8 mouse cellular contexts compared by ENCODE assay signal in genomic region chr17:4866026-4866896, GRCm38 (mm10).
A peak's percentile ranks its signal among the peaks of the same experiment; 100 is the strongest.
DNase-seq lines count a peak whose midpoint lies in the region; ATAC-seq and TF ChIP-seq lines count a peak whose summit lies in the region.

No protein-coding gene starts in this region.

- no peaks in the 10 kb centered on the region for H3K9me3 ChIP-seq in heart, embryonic 11.5 days (replicated peaks; ENCODE audit: control insufficient read depth, low read length)
- no peaks in the 10 kb centered on the region for H3K9me3 ChIP-seq in stomach, postnatal 0 days (ENCODE audit: control insufficient read depth, low read length)

- no peak for ATAC-seq in heart, embryonic 11.5 days (replicated peaks; ENCODE audit: insufficient number of reproducible peaks, low FRiP score, low TSS enrichment)
- ATAC-seq in stomach, postnatal 0 days (ENCODE audit: low FRiP score, low TSS enrichment) = no peak; the same call in 1 of the 2 replicates
- ATAC-seq in granulocyte monocyte progenitor cell, adult 5-6 weeks (replicated peaks; ENCODE audit: poor library complexity, severe bottlenecking) = no peak

- H3K9ac ChIP-seq in heart, embryonic 11.5 days (ENCODE audit: low read depth, low read length) = no peak overlapping the region
- H3K9ac ChIP-seq in stomach, postnatal 0 days (ENCODE audit: low read length) = 0 out of 2 replicates have a peak overlapping the region, but pooled peaks have one; percentile 32

- intact Hi-C loops in left cerebral cortex, postnatal 25 days (cut with DNase I) = loop anchor here (5.0 kb wide), 1 partner anchor 139 kb away; no protein-coding TSS in a partner anchor

- no peak overlapping the region for H3K4me2 ChIP-seq in heart, embryonic 11.5 days
- peak overlapping the region; percentile 25 for H3K4me2 ChIP-seq in stomach, postnatal 0 days (replicated peaks; ENCODE audit: low read depth)

- H3K36me3 ChIP-seq in heart, embryonic 11.5 days (ENCODE audit: control insufficient read depth, insufficient read depth, low read length) = no peaks in the 10 kb centered on the region
- no peaks in the 10 kb centered on the region for H3K36me3 ChIP-seq in stomach, postnatal 0 days (ENCODE audit: control insufficient read depth, insufficient read depth, low read length)

- 52% methylated on average over 17 of the region's 17 CpGs for WGBS in heart, embryonic 11.5 days (ENCODE audit: insufficient replicate concordance)
- 34% methylated on average over 17 of the region's 17 CpGs for whole genome bisulfite sequencing in stomach, postnatal 0 days

- H3K27ac ChIP-seq in heart, embryonic 11.5 days (ENCODE audit: low read depth, low read length) = no peak overlapping the region
- peak overlapping the region; percentile 76 for H3K27ac ChIP-seq in stomach, postnatal 0 days (replicated peaks)

- no peaks in the 10 kb centered on the region for H3K27me3 ChIP-seq in heart, embryonic 11.5 days (ENCODE audit: control insufficient read depth, insufficient read depth, low read length)
- no peaks in the 10 kb centered on the region for H3K27me3 ChIP-seq in stomach, postnatal 0 days (ENCODE audit: control insufficient read depth, insufficient read depth, low read length)

- H3K4me1 ChIP-seq in heart, embryonic 11.5 days (ENCODE audit: control insufficient read depth, insufficient read depth, low read length) = no peaks in the 10 kb centered on the region
- H3K4me1 ChIP-seq in stomach, postnatal 0 days (replicated peaks; ENCODE audit: control insufficient read depth, insufficient read depth) = peaks cover 7% of the 10 kb centered on the region

- no peak for TF ChIP-seq EP300 in stomach, postnatal 0 days (optimal IDR thresholded peaks at IDR 0.05)

- no peak overlapping the region for H3K4me3 ChIP-seq in heart, embryonic 11.5 days (ENCODE audit: low read depth, low read length)
- H3K4me3 ChIP-seq in stomach, postnatal 0 days (ENCODE audit: low read depth, low read length) = 0 out of 2 replicates have a peak overlapping the region, but pooled peaks have one; percentile 3

- no peak for TF ChIP-seq CTCF in stomach, postnatal 0 days (IDR thresholded peaks at IDR 0.05; ENCODE audit: low read depth)

- peak; percentile 86 for DNase-seq in heart, adult 11 months
- DNase-seq in ovary, adult 18-20 months (ENCODE audit: low spot score) = peak; percentile 49
- no peak for DNase-seq in ovary, postnatal 10 days (ENCODE audit: low spot score)
- DNase-seq in kidney, postnatal 4 days = peak; percentile 16 to 31
- DNase-seq in stomach, postnatal 0 days (ENCODE audit: low spot score) = no peak
- no peak for DNase-seq in left cerebral cortex, postnatal 25 days (ENCODE audit: low spot score in 2 of 2)

Comparison
In these comparisons a context has a peak if more than half of its experiments do, and no peak if none do; other contexts are left out.
1. DNase-seq: peak in heart, adult 11 months (single experiment), ovary, adult 18-20 months (single experiment) and kidney, postnatal 4 days (2 of 2); none in ovary, postnatal 10 days (single experiment), stomach, postnatal 0 days (single experiment) and left cerebral cortex, postnatal 25 days (0 of 2).